Mouse (Mus musculus): ENCODE measurements at regions not wholly inside any gene's neighbourhood (a gene's known extent, or its start where the extent isn't known, plus 50 kb on each side); places are given as distances from the start of the nearest gene placed in this dataset.

DNA sequence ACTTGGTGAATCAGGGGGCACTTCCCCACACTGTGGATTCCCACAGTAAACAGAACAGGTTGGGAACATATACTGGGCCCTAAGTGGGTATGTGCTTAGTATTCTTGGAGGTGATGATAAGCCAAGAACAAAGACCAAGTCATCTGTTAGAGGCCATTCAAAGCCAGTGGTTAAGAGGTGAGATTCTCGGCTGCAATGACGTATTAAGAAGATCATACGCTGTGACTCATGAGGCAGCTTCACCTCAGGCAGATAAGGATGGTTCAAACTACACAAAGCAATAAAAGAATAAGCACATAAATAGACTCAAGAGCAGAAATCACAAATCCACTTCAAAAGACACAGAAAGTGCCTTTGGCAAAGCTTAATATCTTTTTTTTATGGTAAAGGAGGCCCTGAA is 56.4 kb upstream of the Irx5 start:
- TF ChIP-seq USF1 (IDR thresholded peaks at IDR 0.05; ENCODE audit: low read depth) (no peak), POLR2A (IDR thresholded peaks at IDR 0.05; ENCODE audit: insufficient read length, low read depth) (no peak), MAX (IDR thresholded peaks at IDR 0.05; ENCODE audit: low read depth) (no peak), MYOG (IDR thresholded peaks at IDR 0.05; ENCODE audit: control insufficient read depth in 1 of 3, insufficient read depth in 1 of 3, insufficient read length in 2 of 3, low read depth in 2 of 3) (no peak), TCF3 (IDR thresholded peaks at IDR 0.05; ENCODE audit: insufficient read length, low read depth) (no peak), POLR2AphosphoS2 (IDR thresholded peaks at IDR 0.05; ENCODE audit: insufficient read length, low read depth) (no peak), REST (IDR thresholded peaks at IDR 0.05; ENCODE audit: insufficient read depth, insufficient read length) (no peak), MYOD1 (IDR thresholded peaks at IDR 0.05; ENCODE audit: control insufficient read depth in 1 of 3, insufficient read length in 2 of 3, low read depth in 2 of 3) (no peak), TCF12 (IDR thresholded peaks at IDR 0.05; ENCODE audit: insufficient read depth, poor library complexity, severe bottlenecking) (no peak), CEBPB (IDR thresholded peaks at IDR 0.05; ENCODE audit: insufficient read depth, poor library complexity, severe bottlenecking) (no peak), SRF (IDR thresholded peaks at IDR 0.05; ENCODE audit: control insufficient read depth, insufficient read length, low read depth) (no peak), E2F4 (IDR thresholded peaks at IDR 0.05; ENCODE audit: insufficient read depth) (no peak)
